Mouse (Mus musculus): ENCODE measurements around the gene Vps16. TPM values are rescaled to one million over a fixed set of nuclear protein-coding genes. Genes with fewer than 3 reads are reported as not detected.

The Vps16 gene
- polyA plus RNA-seq, 1 experiment from 2014 or later: 102 TPM

Other genes with a start within 250 kb of the Vps16 start
- gene Snrpb, start 244.9 kb upstream of the Vps16 start, polyA plus RNA-seq (2015; fragmentation: Nextera tagmentation; extraction: Ambion mirVana): 283 and 366 TPM in 2 replicates
- gene Tmc2, start 229.1 kb upstream of the Vps16 start, polyA plus RNA-seq (2015; fragmentation: Nextera tagmentation; extraction: Ambion mirVana): not detected in 2 replicates
- gene Nop56, start 149.9 kb upstream of the Vps16 start, polyA plus RNA-seq (2015; fragmentation: Nextera tagmentation; extraction: Ambion mirVana): 275 and 293 TPM in 2 replicates
- gene Idh3b, start 139.8 kb upstream of the Vps16 start, polyA plus RNA-seq (2015; fragmentation: Nextera tagmentation; extraction: Ambion mirVana): 193 and 199 TPM in 2 replicates
- gene Ebf4, start 129.2 kb upstream of the Vps16 start, polyA plus RNA-seq (2015; fragmentation: Nextera tagmentation; extraction: Ambion mirVana): 4.7 and 7.8 TPM in 2 replicates
- gene Cpxm1, start 26.8 kb upstream of the Vps16 start, polyA plus RNA-seq (2015; fragmentation: Nextera tagmentation; extraction: Ambion mirVana): 27.8 and 30.3 TPM in 2 replicates
- 0.17 TPM in 1 of 2 replicates, not detected in the other for gene Gm28372, start 19.1 kb upstream of the Vps16 start, polyA plus RNA-seq (2015; fragmentation: Nextera tagmentation; extraction: Ambion mirVana)
- 0.36 and 0.56 TPM in 2 replicates for gene 1700020A23Rik, start 19.1 kb upstream of the Vps16 start, polyA plus RNA-seq (2015; fragmentation: Nextera tagmentation; extraction: Ambion mirVana)
- not detected in 2 replicates for gene Tmem239, start 17.9 kb upstream of the Vps16 start, polyA plus RNA-seq (2015; fragmentation: Nextera tagmentation; extraction: Ambion mirVana)
- gene Pced1a, start 362 bp downstream of the Vps16 start, polyA plus RNA-seq (2015; fragmentation: Nextera tagmentation; extraction: Ambion mirVana): 14.3 and 16.0 TPM in 2 replicates
- gene Ptpra, start 25.9 kb downstream of the Vps16 start, polyA plus RNA-seq (2015; fragmentation: Nextera tagmentation; extraction: Ambion mirVana): 123 and 129 TPM in 2 replicates
- 105 and 107 TPM in 2 replicates for gene Mrps26, start 139.4 kb downstream of the Vps16 start, polyA plus RNA-seq (2015; fragmentation: Nextera tagmentation; extraction: Ambion mirVana)
- not detected in 2 replicates for gene Oxt, start 151.8 kb downstream of the Vps16 start, polyA plus RNA-seq (2015; fragmentation: Nextera tagmentation; extraction: Ambion mirVana)
- gene Avp, start 158.2 kb downstream of the Vps16 start, polyA plus RNA-seq (2015; fragmentation: Nextera tagmentation; extraction: Ambion mirVana): not detected in 2 replicates
- 9.5 and 10.8 TPM in 2 replicates for gene Fastkd5, start 205.7 kb downstream of the Vps16 start, polyA plus RNA-seq (2015; fragmentation: Nextera tagmentation; extraction: Ambion mirVana)
- gene Ubox5, start 205.7 kb downstream of the Vps16 start, polyA plus RNA-seq (2015; fragmentation: Nextera tagmentation; extraction: Ambion mirVana): 10.0 and 11.3 TPM in 2 replicates
- 18.1 and 21.4 TPM in 2 replicates for gene Lzts3, start 218.5 kb downstream of the Vps16 start, polyA plus RNA-seq (2015; fragmentation: Nextera tagmentation; extraction: Ambion mirVana)
- gene Ddrgk1, start 240.3 kb downstream of the Vps16 start, polyA plus RNA-seq (2015; fragmentation: Nextera tagmentation; extraction: Ambion mirVana): 74.3 and 76.2 TPM in 2 replicates
- 115 and 123 TPM in 2 replicates for gene Itpa, start 243.3 kb downstream of the Vps16 start, polyA plus RNA-seq (2015; fragmentation: Nextera tagmentation; extraction: Ambion mirVana)

All from neural tube, embryonic 15.5 days (tissue).